ENCODE assay signal across 7 mouse cellular contexts in the genomic region with DNA sequence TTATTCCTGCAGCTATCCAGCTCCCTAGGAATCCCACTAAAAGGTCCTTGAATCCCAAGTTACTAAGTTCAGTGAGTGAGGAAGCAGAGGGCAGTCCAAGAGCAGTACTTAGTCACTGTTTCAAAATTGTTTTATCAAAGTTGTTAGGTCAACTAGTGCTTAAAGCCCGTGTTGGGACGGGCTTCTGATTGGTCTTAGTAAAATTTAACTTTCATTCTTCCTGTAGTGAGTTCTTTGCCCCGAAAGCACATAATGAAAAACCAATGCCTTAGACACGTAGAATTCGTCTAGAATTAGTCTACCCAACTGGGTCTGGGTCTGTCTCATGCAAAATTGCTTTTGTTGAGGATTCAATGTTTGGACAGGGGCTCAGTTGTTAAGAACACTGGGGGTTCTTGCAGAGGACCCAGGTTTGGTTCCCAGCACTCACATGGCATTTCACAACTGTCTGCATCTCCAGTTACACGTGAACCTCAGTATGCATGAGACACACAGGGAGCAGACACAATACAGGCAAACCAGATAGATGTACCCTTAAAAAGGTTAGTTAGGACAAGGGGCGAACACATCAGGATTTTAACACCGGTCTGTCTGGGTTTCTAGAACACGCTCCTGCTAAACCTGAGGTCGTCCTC. TPM values are rescaled to one million over a fixed set of nuclear protein-coding genes. Genes with fewer than 3 reads are reported as not detected.
A peak's percentile ranks its signal among the peaks of the same experiment; 100 is the strongest.
DNase-seq lines count a peak whose midpoint lies in the region; ATAC-seq and TF ChIP-seq lines count a peak whose summit lies in the region.

No protein-coding gene starts in this region.

- peaks cover 19% of the 10 kb centered on the region for H3K36me3 ChIP-seq in C2C12 (ENCODE audit: control insufficient read depth, insufficient read depth)
- peaks cover 6% of the 10 kb centered on the region for H3K36me3 ChIP-seq in ES-E14 (ENCODE audit: control insufficient read depth, insufficient read depth, low read length, poor library complexity, severe bottlenecking)
- peaks cover 20% of the 10 kb centered on the region for H3K36me3 ChIP-seq in limb, embryonic 13.5 days
- H3K36me3 ChIP-seq in stomach, embryonic 15.5 days = no peaks in the 10 kb centered on the region

- H3K4me3 ChIP-seq in C2C12 (ENCODE audit: insufficient read depth, poor library complexity, severe bottlenecking) (peak overlapping the region; percentile 90), ES-E14 (ENCODE audit: insufficient read depth in 1 of 2, low read depth in 1 of 2, low read length in 2 of 2, poor library complexity in 1 of 2, severe bottlenecking in 1 of 2) (peak overlapping the region; percentile 74 to 78)
- peak overlapping the region; percentile 95 for H3K4me3 ChIP-seq in limb, embryonic 13.5 days
- peak overlapping the region; percentile 90 for H3K4me3 ChIP-seq in stomach, embryonic 15.5 days (replicated peaks)

- TF ChIP-seq CTCF in C2C12 (IDR thresholded peaks at IDR 0.05; ENCODE audit: control insufficient read depth, insufficient read depth, insufficient read length) = no peak

- H3K4me2 ChIP-seq in limb, embryonic 13.5 days (replicated peaks) = peak overlapping the region; percentile 78
- H3K4me2 ChIP-seq in stomach, embryonic 15.5 days = peak overlapping the region; percentile 66

- peaks cover 44% of the 10 kb centered on the region for H3K79me2 ChIP-seq in C2C12 (ENCODE audit: control insufficient read depth, insufficient read depth)

- peaks cover 42% of the 10 kb centered on the region for H3K79me3 ChIP-seq in C2C12 (ENCODE audit: low read depth)

- WGBS in limb, embryonic 13.5 days = 28% methylated on average over 10 of the region's 10 CpGs
- 20% methylated on average over 10 of the region's 10 CpGs for WGBS in stomach, embryonic 15.5 days

- H3K27ac ChIP-seq in ES-E14 (ENCODE audit: insufficient read depth, low read depth, low read length, poor library complexity, severe bottlenecking) = peak overlapping the region; percentile 79
- H3K27ac ChIP-seq in limb, embryonic 13.5 days = peak overlapping the region; percentile 72
- H3K27ac ChIP-seq in stomach, embryonic 15.5 days = peak overlapping the region; percentile 87

- DNase-seq in ES-E14 (ENCODE audit: low read depth, low spot score) = no peak
- no peak for DNase-seq in left cerebral cortex, adult 8-10 months (ENCODE audit: low spot score in 2 of 2)
- no peak for DNase-seq in retina, embryonic 14.5 days (ENCODE audit: low spot score)

- peak overlapping the region; percentile 96 for H3K9ac ChIP-seq in ES-E14 (ENCODE audit: insufficient read depth, low read depth, low read length, poor library complexity, severe bottlenecking)
- peak overlapping the region; percentile 95 for H3K9ac ChIP-seq in limb, embryonic 13.5 days
- 0 out of 2 replicates have a peak overlapping the region, but pooled peaks have one; percentile 35 for H3K9ac ChIP-seq in stomach, embryonic 15.5 days

- in situ Hi-C loops in ES-E14 (cut with MboI; ENCODE audit: low sequenced_read_pairs in 2 of 2, unreplicated experiment in 2 of 2) = no loop called here

- peak overlapping the region; percentile 66 for H3ac ChIP-seq in C2C12 (ENCODE audit: control insufficient read depth, insufficient read length, low read depth)

- ATAC-seq in granulocyte monocyte progenitor cell, adult 5-6 weeks (replicated peaks; ENCODE audit: poor library complexity, severe bottlenecking) = peak; percentile 3
- peak; percentile 35 for ATAC-seq in limb, embryonic 13.5 days (ENCODE audit: low FRiP score, low read depth)
- 0 out of 2 replicates have a peak, but pooled peaks have one; percentile 6 for ATAC-seq in stomach, embryonic 15.5 days (ENCODE audit: insufficient read depth, low FRiP score, low read depth)

- no peaks in the 10 kb centered on the region for H3K27me3 ChIP-seq in C2C12 (ENCODE audit: control insufficient read depth, insufficient read depth, insufficient read length)
- H3K27me3 ChIP-seq in limb, embryonic 13.5 days = no peaks in the 10 kb centered on the region
- no peaks in the 10 kb centered on the region for H3K27me3 ChIP-seq in stomach, embryonic 15.5 days (replicated peaks)

- no peaks in the 10 kb centered on the region for H3K9me3 ChIP-seq in ES-E14 (ENCODE audit: control insufficient read depth, insufficient read depth, low read depth, low read length)
- H3K9me3 ChIP-seq in limb, embryonic 13.5 days = 0 out of 2 replicates have a peak, but pooled peaks cover 4% of the 10 kb centered on the region
- no peaks in the 10 kb centered on the region for H3K9me3 ChIP-seq in stomach, embryonic 15.5 days

- peaks cover 5% of the 10 kb centered on the region in 2 experiments; a peak in 2 of 4 replicates for H3K4me1 ChIP-seq in ES-E14 (ENCODE audit: control insufficient read depth in 2 of 2, insufficient read depth in 2 of 2, low read length in 2 of 2, poor library complexity in 1 of 2)
- peaks cover 19% of the 10 kb centered on the region for H3K4me1 ChIP-seq in limb, embryonic 13.5 days
- peaks cover 11% of the 10 kb centered on the region; the same call in 1 of the 2 replicates for H3K4me1 ChIP-seq in stomach, embryonic 15.5 days

TF ChIP-seq in C2C12, 6 proteins besides CTCF, POLR2A, EP300 and RAD21:
- TF ChIP-seq MYOG (IDR thresholded peaks at IDR 0.05; ENCODE audit: control insufficient read depth, extremely low read depth, insufficient read length) = no peak
- TF ChIP-seq CEBPB (IDR thresholded peaks at IDR 0.05; ENCODE audit: low read depth) = no peak
- no peak for TF ChIP-seq MYOD1 (IDR thresholded peaks at IDR 0.05; ENCODE audit: control insufficient read depth, insufficient read length, low read depth)

TF ChIP-seq in ES-E14, 5 proteins besides CTCF, POLR2A, EP300 and RAD21:
- TF ChIP-seq MAFK (IDR thresholded peaks at IDR 0.05; ENCODE audit: insufficient read depth, low read depth, low read length) (no peak), CHD2 (IDR thresholded peaks at IDR 0.05; ENCODE audit: low read depth, low read length) (no peak), HCFC1 (IDR thresholded peaks at IDR 0.05; ENCODE audit: borderline replicate concordance, insufficient read depth, low read length) (no peak), ZC3H11A (IDR thresholded peaks at IDR 0.05; ENCODE audit: borderline replicate concordance, low read depth, low read length) (no peak), ZNF384 (IDR thresholded peaks at IDR 0.05; ENCODE audit: low read depth, low read length) (no peak)

RNA-seq across cellular contexts. Expression of a gene that starts 0.7 kb away (rescaled TPM):
- polyA plus RNA-seq in C2C12 (2012; fragmentation: generic; extraction: Trizol) = 54.1 TPM
- total RNA-seq in ES-E14 (2012; rRNA removed) = 19.1 and 24.3 TPM in 2 replicates
- 53.5 and 69.0 TPM in 2 replicates for total RNA-seq in granulocyte monocyte progenitor cell, adult 5-6 weeks (2014; fragmentation: Nextera tagmentation)
- total RNA-seq in granulocyte monocyte progenitor cell, adult 5-6 weeks (2017) = 18.1 and 26.5 TPM in 2 replicates
- 114 and 116 TPM in 2 replicates for polyA plus RNA-seq in limb, embryonic 13.5 days (2015; fragmentation: Nextera tagmentation; extraction: Ambion mirVana)
- 96.4 and 104 TPM in 2 replicates for polyA plus RNA-seq in stomach, embryonic 15.5 days (2015; fragmentation: Nextera tagmentation; extraction: Ambion mirVana)
- 10 to 100 TPM; 81.7 to 89.5 (median 85.7) TPM for total RNA-seq in left cerebral cortex, adult 8-10 months (2022)

Comparison
In these comparisons a context has a peak if more than half of its experiments do, and no peak if none do; other contexts are left out.
1. H3K9ac ChIP-seq: peak in every context shown above with its lines; median percentile 96 in ES-E14; 95 in limb, embryonic 13.5 days; 35 in stomach, embryonic 15.5 days.